Mouse (Mus musculus): Measurements from ENCODE around the gene Tshz3.

The Tshz3 gene

DNA sequence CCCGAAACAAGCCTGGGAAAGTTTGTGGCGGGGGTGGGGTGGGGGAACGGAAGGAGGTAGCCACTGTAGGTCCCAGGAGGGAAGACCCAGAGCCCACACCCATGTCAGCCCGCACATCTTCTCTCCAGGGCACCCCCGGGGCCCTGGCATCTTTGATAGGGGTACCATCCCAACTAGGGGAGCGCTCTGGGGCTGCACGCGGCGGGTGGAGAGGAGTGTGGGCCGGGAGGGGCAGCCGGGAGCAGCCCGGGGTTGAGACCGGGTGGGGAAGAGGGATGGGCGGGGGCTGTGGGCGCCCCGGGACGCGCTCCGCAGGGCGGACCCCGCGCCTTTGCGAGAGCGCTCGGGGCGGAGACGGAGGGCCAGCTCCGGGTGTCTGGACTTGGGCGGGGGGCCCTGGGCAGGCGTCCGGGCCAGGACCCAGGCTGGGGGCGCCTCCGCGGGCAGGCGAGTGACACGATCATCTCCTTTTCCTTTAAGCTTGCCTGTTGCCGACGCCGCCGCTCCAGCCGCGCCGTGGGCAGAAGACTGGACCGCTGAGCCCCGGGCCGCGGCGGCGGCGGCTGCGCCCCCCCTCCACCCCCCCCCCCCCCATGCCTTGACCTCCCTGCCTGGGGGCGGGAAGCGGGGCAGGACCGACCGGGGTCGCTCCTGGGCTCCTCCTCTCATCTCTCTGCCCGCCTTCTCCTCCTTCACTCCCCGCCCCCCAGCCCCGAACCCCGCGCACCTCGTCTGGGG is 631 bp upstream of the Tshz3 start:
- peak; percentile 55 for DNase-seq

GRCm38 (mm10) chr7:36698589-36698946 is 650 bp downstream of the Tshz3 start:
- no peak for DNase-seq

- DNase-seq: no peak
These were observed 1.4 kb downstream of the Tshz3 start for GRCm38 (mm10) chr7:36699001-36699987.

GRCm38 (mm10) chr7:36706636-36707035 is 8.7 kb downstream of the Tshz3 start:
- no peak for DNase-seq

- no peak for DNase-seq
These were observed 9.3 kb downstream of the Tshz3 start for GRCm38 (mm10) chr7:36707266-36707665.

DNA sequence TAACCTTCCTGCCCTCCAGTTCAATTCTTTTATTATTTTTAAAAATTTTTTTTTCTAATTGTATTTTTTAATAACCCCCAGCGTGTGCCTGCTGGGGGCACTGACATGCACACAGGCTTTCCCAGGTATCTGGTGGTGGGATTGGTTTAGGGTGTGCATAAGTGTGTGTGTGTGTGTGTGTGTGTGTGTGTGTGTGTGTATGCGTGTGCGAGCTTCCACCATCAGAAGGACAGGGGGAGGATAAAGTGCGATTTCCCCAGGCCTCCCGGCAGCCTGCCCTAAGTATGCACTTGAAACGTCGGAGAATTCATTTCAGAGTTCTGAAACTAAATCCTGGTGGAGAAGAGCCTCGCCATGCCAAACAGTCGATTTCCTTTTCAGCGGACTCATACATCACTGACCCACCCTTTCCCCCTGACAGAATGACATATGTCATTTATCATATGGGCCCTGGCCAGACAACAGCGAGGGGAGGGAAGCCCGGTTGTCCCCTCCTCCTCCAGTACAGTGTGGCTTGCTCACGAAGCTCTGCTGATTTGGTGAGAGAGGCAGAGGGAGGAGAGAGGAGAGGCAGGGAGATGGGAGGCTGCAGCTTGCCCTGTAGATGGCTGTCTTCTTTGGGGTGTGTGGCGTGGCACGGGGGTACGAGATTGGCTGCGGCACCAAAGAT is 9.9 kb downstream of the Tshz3 start:
- DNase-seq: no peak

GRCm38 (mm10) chr7:36708823-36709222 is 10.9 kb downstream of the Tshz3 start:
- no peak for DNase-seq

DNA sequence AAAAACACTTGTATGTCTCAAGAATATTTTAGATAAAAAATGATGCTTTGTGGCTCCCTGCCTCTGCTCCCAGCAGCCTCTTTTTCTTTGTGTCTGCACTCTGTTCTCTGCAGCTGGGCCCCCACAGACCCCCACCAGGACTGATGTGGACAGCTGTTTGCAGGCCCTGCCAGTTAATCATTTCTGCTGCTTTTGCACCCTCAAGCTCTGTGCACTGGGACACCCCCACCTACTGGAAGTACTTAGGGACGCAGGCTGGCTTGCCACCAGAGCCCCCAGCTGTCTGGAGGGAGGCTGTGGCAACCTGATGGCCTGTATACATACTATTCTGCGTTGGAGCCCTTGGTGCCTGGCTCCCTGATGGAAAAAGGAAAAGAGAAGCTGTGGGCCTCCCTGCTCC is 11.3 kb downstream of the Tshz3 start:
- DNase-seq: no peak

DNA sequence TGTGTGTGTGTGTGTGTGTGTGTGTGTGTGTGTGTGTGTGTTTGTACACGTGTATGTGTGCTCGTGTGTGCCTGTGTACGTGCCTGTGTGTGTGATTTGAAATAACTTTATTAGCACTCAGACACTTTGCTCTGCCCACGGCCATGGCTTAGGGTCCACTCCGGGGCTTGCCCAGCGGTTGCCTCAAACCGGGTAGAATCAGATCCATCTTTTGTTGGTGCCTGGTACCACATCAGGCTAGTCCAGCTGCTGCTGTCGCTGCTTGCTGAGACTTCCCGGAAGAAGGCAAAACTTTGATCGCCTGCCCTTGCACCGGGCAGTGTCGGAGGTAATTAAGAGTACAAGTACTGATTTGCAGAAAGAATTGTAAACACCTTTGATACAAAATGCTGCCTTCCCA is 12.1 kb downstream of the Tshz3 start:
- DNase-seq: no peak

DNA sequence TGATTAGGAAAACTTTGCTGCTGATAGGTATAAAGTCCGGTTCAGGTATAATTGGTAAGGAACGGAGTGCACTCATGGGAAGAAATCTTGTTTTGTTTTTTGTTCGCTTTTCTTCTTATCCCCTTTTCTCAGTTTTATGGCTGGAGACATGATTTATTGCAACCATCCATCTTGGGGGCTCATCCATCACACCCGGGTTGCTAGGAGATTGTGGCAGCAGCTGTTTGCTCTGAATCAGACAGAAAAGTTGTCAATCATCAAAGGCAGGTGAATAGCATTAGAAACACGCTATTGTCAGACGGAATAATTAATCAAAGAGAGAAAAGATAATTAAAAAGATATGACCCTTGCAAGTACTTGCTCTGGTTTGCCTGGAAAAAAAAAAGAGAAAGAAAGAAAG is 12.5 kb downstream of the Tshz3 start:
- no peak for DNase-seq

GRCm38 (mm10) chr7:36711766-36712165 is 13.8 kb downstream of the Tshz3 start:
- DNase-seq: no peak

DNA sequence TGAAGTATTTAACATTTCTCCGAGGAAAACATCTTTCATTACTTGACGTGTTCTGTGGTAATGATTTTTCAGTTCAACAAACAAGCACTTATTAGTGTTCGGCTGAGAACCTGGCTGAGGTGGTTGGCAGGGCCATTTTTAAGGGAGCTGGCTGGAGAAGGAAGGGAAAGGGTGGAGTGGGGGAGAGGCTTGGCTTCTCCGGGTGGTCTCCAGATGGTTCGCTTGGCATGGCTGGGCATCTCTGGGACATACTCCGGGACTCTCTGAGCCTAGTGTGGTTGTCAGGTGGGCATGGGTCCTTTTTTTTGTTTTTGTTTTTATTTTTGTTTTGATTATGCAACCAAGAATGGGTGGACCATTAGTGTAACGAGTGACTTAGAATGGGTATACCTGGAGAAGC is 16.4 kb downstream of the Tshz3 start:
- DNase-seq: no peak

DNA sequence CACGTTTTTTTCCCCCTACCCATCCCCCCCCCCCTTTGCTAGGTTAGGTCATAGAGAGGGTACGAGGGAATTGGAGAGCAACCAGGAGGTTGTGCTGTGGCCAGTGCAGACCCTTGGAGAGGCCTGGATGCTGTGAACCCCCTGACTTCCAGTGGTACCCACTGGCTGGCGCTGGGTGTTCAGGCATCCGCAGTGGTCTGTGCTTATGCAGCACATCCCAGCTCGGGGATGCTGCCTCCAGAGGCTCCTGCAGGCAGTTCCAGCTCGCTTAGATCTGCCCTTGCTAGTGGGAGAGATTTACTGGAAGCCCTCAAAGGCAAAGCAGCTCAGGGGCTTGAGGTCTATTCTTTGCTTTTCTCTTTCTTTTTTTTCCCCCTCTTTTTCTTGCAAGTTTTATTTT is 19.3 kb downstream of the Tshz3 start:
- no peak for DNase-seq

GRCm38 (mm10) chr7:36720830-36721229 is 22.9 kb downstream of the Tshz3 start:
- DNase-seq: no peak

GRCm38 (mm10) chr7:36736303-36737050 is 38.6 kb downstream of the Tshz3 start:
- no peak for DNase-seq

GRCm38 (mm10) chr7:36751480-36751879 is 53.6 kb downstream of the Tshz3 start:
- no peak for DNase-seq

DNA sequence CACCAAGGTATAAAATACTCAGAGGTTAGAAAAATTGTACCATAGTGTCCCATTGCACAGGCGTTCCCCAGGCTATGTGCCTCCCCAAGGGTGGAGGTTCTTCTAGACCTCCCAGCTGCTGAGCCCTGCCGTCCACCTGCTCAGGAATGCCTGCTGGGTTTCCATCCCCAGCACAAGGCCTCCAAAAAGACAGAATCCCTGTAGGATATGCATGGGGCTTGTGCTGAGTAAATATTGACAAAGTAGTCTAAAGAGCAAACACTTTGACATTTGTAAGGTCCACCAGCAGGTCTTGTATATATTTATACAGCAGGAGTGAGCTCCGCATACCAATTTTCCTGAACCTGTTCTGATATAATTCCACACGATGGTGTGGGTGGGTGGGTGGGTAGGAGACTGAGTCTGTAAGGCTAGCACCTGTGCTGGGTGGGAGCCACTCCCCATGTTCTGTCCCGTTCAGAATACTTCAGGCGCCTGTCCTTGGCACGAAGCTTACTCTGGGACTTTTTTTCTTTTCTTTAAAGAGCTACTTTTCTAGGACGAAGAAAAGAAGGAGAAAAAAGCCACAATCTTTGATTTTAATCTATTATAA is 69.7 kb downstream of the Tshz3 start:
- DNase-seq: no peak

DNA sequence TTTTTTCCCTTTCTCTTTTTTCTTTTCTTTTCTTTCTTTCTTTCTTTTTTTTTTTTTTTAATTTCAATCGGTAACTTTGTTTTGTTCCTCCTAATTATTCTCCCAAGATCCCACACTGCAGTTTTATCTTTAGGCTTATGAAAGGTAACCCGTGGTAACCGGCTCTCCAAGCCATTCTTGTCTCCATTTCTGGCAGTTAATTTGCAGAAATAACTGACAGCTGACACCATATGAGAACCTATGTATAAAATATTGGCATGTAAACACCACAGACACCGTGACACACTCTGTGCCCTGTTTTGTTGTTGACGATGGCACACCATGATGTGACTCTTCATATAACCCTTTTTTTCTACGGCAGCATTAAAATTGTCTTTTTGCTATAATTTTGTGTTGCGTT is 75.2 kb downstream of the Tshz3 start:
- DNase-seq: no peak

DNA sequence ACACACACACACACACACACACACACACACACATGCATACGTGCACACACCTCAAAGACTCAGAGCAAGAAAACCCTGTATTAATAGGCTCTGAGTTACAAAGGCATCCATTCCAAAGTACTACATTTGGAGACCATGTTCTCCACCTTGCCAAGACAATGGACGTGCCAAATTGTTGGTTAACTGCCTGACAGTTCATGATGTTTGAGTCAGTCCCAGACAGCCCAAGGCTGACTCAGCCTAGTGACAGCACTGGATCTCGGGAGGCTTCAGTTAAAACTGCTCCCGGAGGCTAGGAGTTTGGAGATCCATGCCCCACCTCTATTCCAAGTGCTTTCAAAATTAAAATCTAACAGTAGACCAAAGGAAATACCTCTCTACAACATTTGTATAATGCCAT is 79.0 kb downstream of the Tshz3 start:
- no peak for DNase-seq

- no peak for DNase-seq
These were observed 80.5 kb downstream of the Tshz3 start for GRCm38 (mm10) chr7:36778456-36778855.

DNA sequence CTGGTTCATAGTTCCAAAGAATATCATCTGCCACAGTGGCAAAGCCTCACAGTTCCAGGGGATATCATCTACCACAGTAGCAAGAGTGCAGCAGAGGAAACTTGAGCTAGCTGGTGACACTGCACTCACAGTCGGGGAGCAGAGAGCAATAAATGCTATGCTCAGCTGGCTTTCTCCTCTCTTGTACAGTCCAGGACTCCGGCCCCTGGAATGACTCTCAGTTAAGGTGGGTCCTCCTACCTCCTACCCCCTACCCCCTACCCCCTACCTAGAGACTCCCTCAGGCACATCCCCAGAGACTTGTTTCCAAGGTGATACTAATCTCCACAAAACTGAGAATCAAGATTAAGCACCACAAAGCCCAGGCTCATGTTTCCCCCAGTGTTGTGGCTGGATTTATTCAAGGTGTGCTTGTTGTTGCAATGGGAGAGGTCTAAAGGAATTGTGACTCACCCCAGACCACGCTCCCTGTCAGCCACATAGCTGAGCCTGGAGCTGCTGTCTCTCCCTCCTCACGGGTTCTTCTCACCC is 86.4 kb downstream of the Tshz3 start:
- no peak for DNase-seq

Measured in cerebellum, adult 8-10 months (tissue).